Mouse (Mus musculus) CH12.LX (cell line): ENCODE data around the gene Olfr986. TPM values are rescaled to one million over a fixed set of nuclear protein-coding genes. Genes with fewer than 3 reads are reported as not detected.

Source experiments
- DNase-seq: peaks from one replicate; pipeline ENCODE4 v3.0.0-alpha.2; 2013; ENCODE audit errors: extremely low read depth
- H3K27ac ChIP-seq: 2 replicates; pipeline ENCODE4 v1.5.1; 2012; ENCODE audit warnings: low read depth, mild to moderate bottlenecking, control low read depth, moderate library complexity; ENCODE audit not compliant: insufficient read depth
- H3K27me3 ChIP-seq: replicated peaks from 2 replicates; pipeline ENCODE3; 2012; ENCODE audit warnings: inconsistent platforms
- H3K36me3 ChIP-seq, 2 experiments: replicated peaks in 1 of 2; 2 replicates each; pipeline versions ENCODE3 to v1.6.1; 2012; ENCODE audit warnings: inconsistent platforms in 1 of 2, low read length in 1 of 2, mild to moderate bottlenecking in 1 of 2, mixed read lengths in 1 of 2, moderate library complexity in 1 of 2; ENCODE audit not compliant: control insufficient read depth in 1 of 2, insufficient read depth in 1 of 2
- H3K4me1 ChIP-seq, 2 experiments: 2 replicates each; pipeline ENCODE4 v1.6.1; 2012; ENCODE audit warnings: inconsistent platforms in 1 of 2, moderate library complexity in 1 of 2; ENCODE audit not compliant: insufficient read depth in 2 of 2, control insufficient read depth in 1 of 2
- H3K4me2 ChIP-seq: 2 replicates; pipeline ENCODE4 v1.6.1; 2012; ENCODE audit warnings: low read depth, mild to moderate bottlenecking, control low read depth; ENCODE audit not compliant: poor library complexity, insufficient read depth, severe bottlenecking
- H3K4me3 ChIP-seq, 3 experiments: fragments of 150-350 bp in 1 of 3; sonication (generic) in 1 of 3; replicated peaks in 1 of 3; 2 replicates each; pipeline versions ENCODE3 to v1.5.1; 2011 to 2012; ENCODE audit warnings: low read depth in 2 of 3, low read length in 2 of 3, mild to moderate bottlenecking in 2 of 3, moderate library complexity in 2 of 3, control low read depth in 1 of 3, improper control_type of control experiment in 1 of 3, inconsistent platforms in 1 of 3, mixed read lengths in 1 of 3; ENCODE audit not compliant: poor library complexity in 1 of 3
- H3K79me2 ChIP-seq: replicated peaks from 2 replicates; pipeline ENCODE4 v1.6.1; 2012; ENCODE audit warnings: mild to moderate bottlenecking, moderate library complexity; ENCODE audit not compliant: control insufficient read depth, poor library complexity, insufficient read depth, severe bottlenecking; ENCODE audit errors: extremely low read depth
- H3K9ac ChIP-seq: 2 replicates; pipeline ENCODE4 v1.6.1; 2012; ENCODE audit warnings: low read depth, mild to moderate bottlenecking, control low read depth, moderate library complexity; ENCODE audit not compliant: insufficient read depth
- H3K9me3 ChIP-seq: replicated peaks from 2 replicates; pipeline ENCODE3; 2012; ENCODE audit warnings: low read length, inconsistent platforms, mixed read lengths
- BHLHE40 ChIP-seq: IDR thresholded peaks from 2 replicates; pipeline ENCODE4 v1.6.1; 2011; ENCODE audit warnings: mild to moderate bottlenecking, low read depth, low read length, improper control_type of control experiment
- CHD1 ChIP-seq: IDR thresholded peaks from 2 replicates; pipeline ENCODE4 v1.6.1; 2012; ENCODE audit warnings: low read depth, low read length, improper control_type of control experiment, inconsistent platforms
- CHD2 ChIP-seq: IDR thresholded peaks from 2 replicates; pipeline ENCODE4 v1.6.1; 2011; ENCODE audit warnings: low read length, improper control_type of control experiment
- CTCF ChIP-seq, 2 experiments: IDR thresholded peaks in 1 of 2; conservative IDR thresholded peaks in 1 of 2; 2 replicates each; pipeline ENCODE4 v1.5.1; 2011 to 2012; ENCODE audit warnings: low read depth in 2 of 2, low read length in 2 of 2, improper control_type of control experiment in 1 of 2, inconsistent platforms in 1 of 2, mild to moderate bottlenecking in 1 of 2, moderate library complexity in 1 of 2
- E2F4 ChIP-seq: IDR thresholded peaks from 2 replicates; pipeline ENCODE4 v1.6.1; 2011; ENCODE audit warnings: low read depth, low read length, improper control_type of control experiment; ENCODE audit not compliant: insufficient replicate concordance
- ELF1 ChIP-seq: IDR thresholded peaks from 2 replicates; pipeline ENCODE4 v1.6.1; 2014; ENCODE audit warnings: low read depth, mild to moderate bottlenecking, inconsistent platforms, low read length, improper control_type of control experiment
- EP300 ChIP-seq: IDR thresholded peaks from 2 replicates; pipeline ENCODE4 v1.6.1; 2011; ENCODE audit warnings: low read length, improper control_type of control experiment
- ETS1 ChIP-seq: conservative IDR thresholded peaks from 2 replicates; pipeline ENCODE4 v1.6.1; 2012; ENCODE audit warnings: low read depth, mild to moderate bottlenecking, inconsistent platforms, low read length, improper control_type of control experiment, moderate library complexity
- GABPA ChIP-seq: IDR thresholded peaks from 2 replicates; pipeline ENCODE4 v1.6.1; 2012; ENCODE audit warnings: low read depth, low read length, improper control_type of control experiment, inconsistent platforms; ENCODE audit not compliant: insufficient replicate concordance
- HCFC1 ChIP-seq: IDR thresholded peaks from 2 replicates; pipeline ENCODE4 v1.6.1; 2012; ENCODE audit warnings: low read depth, mild to moderate bottlenecking, inconsistent platforms, low read length, improper control_type of control experiment
- IRF4 ChIP-seq: IDR thresholded peaks from 2 replicates; pipeline ENCODE4 v1.6.1; 2014; ENCODE audit warnings: low read depth, mild to moderate bottlenecking, inconsistent platforms, low read length, improper control_type of control experiment
- JUN ChIP-seq: IDR thresholded peaks from 2 replicates; pipeline ENCODE4 v1.6.1; 2011; ENCODE audit warnings: low read depth, mild to moderate bottlenecking, low read length, improper control_type of control experiment, moderate library complexity; ENCODE audit not compliant: insufficient read depth
- JUND ChIP-seq: conservative IDR thresholded peaks from 2 replicates; pipeline ENCODE4 v1.6.1; 2011; ENCODE audit warnings: low read depth, low read length, improper control_type of control experiment
- KAT2A ChIP-seq: IDR thresholded peaks from 2 replicates; pipeline ENCODE4 v1.6.1; 2012; ENCODE audit warnings: low read length, improper control_type of control experiment, inconsistent platforms; ENCODE audit not compliant: insufficient replicate concordance
- MAFK ChIP-seq: IDR thresholded peaks from 2 replicates; pipeline ENCODE4 v1.6.1; 2011; ENCODE audit warnings: low read length, improper control_type of control experiment; ENCODE audit not compliant: insufficient replicate concordance
- MAX ChIP-seq: IDR thresholded peaks from 2 replicates; pipeline ENCODE4 v1.6.1; 2011; ENCODE audit warnings: low read length, improper control_type of control experiment
- MAZ ChIP-seq: IDR thresholded peaks from 2 replicates; pipeline ENCODE4 v1.6.1; 2012; ENCODE audit warnings: low read depth, mild to moderate bottlenecking, inconsistent platforms, low read length, improper control_type of control experiment, moderate library complexity
- MEF2A ChIP-seq: IDR thresholded peaks from 2 replicates; pipeline ENCODE4 v1.6.1; 2014; ENCODE audit warnings: low read depth, mild to moderate bottlenecking, inconsistent platforms, low read length, improper control_type of control experiment, borderline replicate concordance
- MXI1 ChIP-seq: IDR thresholded peaks from 2 replicates; pipeline ENCODE4 v1.6.1; 2011; ENCODE audit warnings: mild to moderate bottlenecking, low read depth, low read length, improper control_type of control experiment
- MYC ChIP-seq: IDR thresholded peaks from 2 replicates; pipeline ENCODE4 v1.6.1; 2011; ENCODE audit warnings: low read depth, mild to moderate bottlenecking, improper control_type of control experiment, low read length
- NELFE ChIP-seq: IDR thresholded peaks from 2 replicates; pipeline ENCODE4 v1.6.1; 2011; ENCODE audit warnings: low read depth, low read length, improper control_type of control experiment
- NRF1 ChIP-seq: IDR thresholded peaks from 2 replicates; pipeline ENCODE4 v1.6.1; 2014; ENCODE audit warnings: low read depth, mild to moderate bottlenecking, inconsistent platforms, low read length, improper control_type of control experiment, moderate library complexity
- PAX5 ChIP-seq: IDR thresholded peaks from 2 replicates; pipeline ENCODE4 v1.6.1; 2012; ENCODE audit warnings: low read length, inconsistent platforms, mixed read lengths
- POLR2A ChIP-seq: IDR thresholded peaks from 2 replicates; pipeline ENCODE4 v1.6.1; 2011; ENCODE audit warnings: low read depth, mild to moderate bottlenecking, improper control_type of control experiment, low read length
- POLR2AphosphoS2 ChIP-seq: IDR thresholded peaks from 2 replicates; pipeline ENCODE4 v1.6.1; 2011; ENCODE audit warnings: low read depth, low read length, improper control_type of control experiment
- RAD21 ChIP-seq: IDR thresholded peaks from 2 replicates; pipeline ENCODE4 v1.6.1; 2011; ENCODE audit warnings: low read depth, mild to moderate bottlenecking, low read length, improper control_type of control experiment, moderate library complexity
- RCOR1 ChIP-seq: conservative IDR thresholded peaks from 2 replicates; pipeline ENCODE4 v1.6.1; 2012; ENCODE audit warnings: low read depth, mild to moderate bottlenecking, inconsistent platforms, low read length, improper control_type of control experiment
- SIN3A ChIP-seq: IDR thresholded peaks from 2 replicates; pipeline ENCODE4 v1.6.1; 2012; ENCODE audit warnings: low read length, improper control_type of control experiment, inconsistent platforms
- SMC3 ChIP-seq: IDR thresholded peaks from 2 replicates; pipeline ENCODE4 v1.6.1; 2011; ENCODE audit warnings: low read depth, low read length, improper control_type of control experiment
- TBP ChIP-seq: conservative IDR thresholded peaks from 2 replicates; pipeline ENCODE4 v1.6.1; 2011; ENCODE audit warnings: low read depth, low read length, improper control_type of control experiment
- TCF12 ChIP-seq: IDR thresholded peaks from 2 replicates; pipeline ENCODE4 v1.6.1; 2014; ENCODE audit warnings: low read depth, mild to moderate bottlenecking, inconsistent platforms, low read length, improper control_type of control experiment
- UBTF ChIP-seq: IDR thresholded peaks from 2 replicates; pipeline ENCODE4 v1.6.1; 2012; ENCODE audit warnings: low read depth, mild to moderate bottlenecking, inconsistent platforms, low read length, improper control_type of control experiment, moderate library complexity
- USF1 ChIP-seq: IDR thresholded peaks from 2 replicates; pipeline ENCODE4 v1.6.1; 2014; ENCODE audit warnings: low read depth, mild to moderate bottlenecking, inconsistent platforms, low read length, improper control_type of control experiment
- USF2 ChIP-seq: conservative IDR thresholded peaks from 2 replicates; pipeline ENCODE4 v1.6.1; 2011; ENCODE audit warnings: low read depth, low read length, improper control_type of control experiment
- ZC3H11A ChIP-seq: IDR thresholded peaks from 2 replicates; pipeline ENCODE4 v1.6.1; 2012; ENCODE audit warnings: low read depth, mild to moderate bottlenecking, inconsistent platforms, low read length, improper control_type of control experiment
- ZKSCAN1 ChIP-seq: IDR thresholded peaks from 2 replicates; pipeline ENCODE4 v1.6.1; 2012; ENCODE audit warnings: low read depth, inconsistent platforms, low read length, improper control_type of control experiment, borderline replicate concordance
- ZMIZ1 ChIP-seq: IDR thresholded peaks from 2 replicates; pipeline ENCODE4 v1.6.1; 2012; ENCODE audit warnings: low read depth, mild to moderate bottlenecking, inconsistent platforms, low read length, improper control_type of control experiment
- ZNF384 ChIP-seq: IDR thresholded peaks from 2 replicates; pipeline ENCODE4 v1.6.1; 2012; ENCODE audit warnings: low read depth, low read length, improper control_type of control experiment, inconsistent platforms
- dilution Hi-C: fragments of 300-500 bp; cut with MboI; formaldehyde crosslinking; loops from 2 replicates; pipeline ENCODE4 v1.14.3; 2020; ENCODE audit warnings: low sequenced_read_pairs; ENCODE audit not compliant: extremely low pct_unique_long_range_greater_than_20kb, extremely low pct_ligation_motif_present
- in situ Hi-C: fragments of 300-500 bp; cut with MboI; formaldehyde crosslinking; loops from 3 replicates; pipeline ENCODE4 v1.14.3; 2019; ENCODE audit warnings: low sequenced_read_pairs, low pct_ligation_motif_present, low pct_unique_long_range_greater_than_20kb, mixed read lengths
- polyA plus RNA-seq: library from polyadenylated mRNA; unstranded; fragments of >175 nt; gene quantifications from 2 replicates; pipeline ENCODE4 v1.2.1, GENCODE M21; 2012; ENCODE audit warnings: low read depth; ENCODE audit not compliant: insufficient read length
- total RNA-seq, 2 experiments: library from RNA; depleted of rRNA; stranded (reverse); fragments of 300-350 nt in 1 of 2; fragments of >200 nt in 1 of 2; gene quantifications; 2 replicates each; pipeline ENCODE4 v1.2.3; 2012 to 2014

Olfr986 gene
- total and polyA plus RNA-seq, 3 experiments, result 0.04 TPM; not detected in 2

GRCm38 (mm10) chr9:40191086-40191876 lies 10.6 kb downstream of the Olfr986 start:
- peak overlapping the region; percentile 63 for H3K4me2 ChIP-seq
- H3K27me3 ChIP-seq, result no peaks in the 10 kb centered on the region
- peak overlapping the region; percentile 67 to 86 (median 75) for H3K4me3 ChIP-seq
- H3K9ac ChIP-seq, result peak overlapping the region; percentile 75
- H3K4me1 ChIP-seq, result peaks cover 9 to 40% of the 10 kb centered on the region in 2 experiments
- peak; percentile 24 for DNase-seq
- peaks cover 6% of the 10 kb centered on the region for H3K79me2 ChIP-seq
- dilution Hi-C loops (no loop called here), in situ Hi-C loops (loop anchor here (10.0 kb wide), 1 partner anchor 56 kb away; the partner anchor contains the start of gene Olfr985)
- 0 out of 2 replicates have a peak, but pooled peaks have one; percentile 21 for TF ChIP-seq MAFK
- TF ChIP-seq MEF2A, result no peak
- no peak for TF ChIP-seq POLR2AphosphoS2
- no peak for TF ChIP-seq ETS1
- TF ChIP-seq TBP, result 0 out of 2 replicates have a peak, but pooled peaks have one; percentile 59
- TF ChIP-seq JUND, result no peak
- no peak for TF ChIP-seq ZC3H11A
- TF ChIP-seq CHD1, result peak; percentile 25; the same call in 1 of the 2 replicates
- TF ChIP-seq KAT2A, result no peak
- no peak for TF ChIP-seq MXI1
- peak; percentile 68 for TF ChIP-seq POLR2A
- peak; percentile 8; the same call in 1 of the 2 replicates for TF ChIP-seq IRF4
- peak; percentile 99 for TF ChIP-seq ZNF384
- TF ChIP-seq NELFE, result peak; percentile 73
- no peak for TF ChIP-seq GABPA
- TF ChIP-seq RCOR1, result no peak
- no peak for TF ChIP-seq ZMIZ1
- peak; percentile 82 for TF ChIP-seq ELF1
- no peak for TF ChIP-seq PAX5
- TF ChIP-seq USF2, result no peak
- TF ChIP-seq SMC3, result no peak
- TF ChIP-seq E2F4, result 0 out of 2 replicates have a peak, but pooled peaks have one; percentile 37
- TF ChIP-seq NRF1, result no peak
- TF ChIP-seq RAD21, result no peak
- peak; percentile 71 for TF ChIP-seq MAX
- peak; percentile 36; the same call in 1 of the 2 replicates for TF ChIP-seq MYC
- no peak for TF ChIP-seq JUN
- TF ChIP-seq USF1, result no peak
- no peak for TF ChIP-seq UBTF
- 0 out of 2 replicates have a peak, but pooled peaks have one; percentile 44 for TF ChIP-seq TCF12
- peak; percentile 46; the same call in 1 of the 2 replicates for TF ChIP-seq MAZ
- TF ChIP-seq EP300, result no peak
- TF ChIP-seq SIN3A, result peak; percentile 58; the same call in 1 of the 2 replicates
- peak; percentile 74 for TF ChIP-seq HCFC1
- TF ChIP-seq CTCF (conservative IDR thresholded peaks at IDR 0.05 in 1 of 2, IDR thresholded peaks at IDR 0.05 in 1 of 2; ENCODE audit: low read depth in 2 of 2, low read length in 2 of 2), result no peak
- peak; percentile 72; the same call in 1 of the 2 replicates for TF ChIP-seq CHD2
- TF ChIP-seq ZKSCAN1, result no peak
- 0 out of 2 replicates have a peak, but pooled peaks have one; percentile 5 for TF ChIP-seq BHLHE40
- H3K27ac ChIP-seq, result peak overlapping the region; percentile 35
- no peaks in the 10 kb centered on the region for H3K9me3 ChIP-seq
- H3K36me3 ChIP-seq, result peaks cover 0 to 7% of the 10 kb centered on the region in 2 experiments
